In genomic region chr6:101219004-101219403, GRCm38 (mm10) we compare ENCODE assay signal across 24 mouse cellular contexts.
DNase-seq lines count a peak whose midpoint lies in the region; ATAC-seq and TF ChIP-seq lines count a peak whose summit lies in the region.
"Had no signal": no experiment of that assay in that cellular context is flagged by ENCODE, and none has a peak within 500 bp of the region (broad histone marks: within the 10 kb centered on the region; RNA-seq: fewer than 3 reads in every experiment).

No protein-coding gene starts in this region.

- peak; percentile 93 for DNase-seq in liver, adult 2 months (ENCODE audit: extremely low read depth, low read depth, low spot score)
- DNase-seq in liver, embryonic 11.5 days (ENCODE audit: low spot score) = no peak
- peak; percentile 9 for DNase-seq in NIH3T3 (ENCODE audit: low read depth)
- no peak for DNase-seq in left cerebral cortex, adult 9 months (ENCODE audit: low spot score in 2 of 2)
- no peak for DNase-seq in c-Kit-positive CD71-positive TER-119-positive erythroid progenitor cells, embryonic 14.5 days (ENCODE audit: low spot score)
- DNase-seq: adrenal gland, postnatal 14 days; B cell, adult 2 months; cerebellum, adult 18-20 months; cerebellum, adult 9-11 months; cerebellum, postnatal 36 days; gastrocnemius, adult 2 months; gastrocnemius, postnatal 25 days; heart, adult 18-20 months; heart, postnatal 10 days; heart, postnatal 4 days had no signal

- no peaks in the 10 kb centered on the region for H3K36me3 ChIP-seq in liver, adult 2 months (ENCODE audit: control insufficient read depth, insufficient read depth, low read length)
- H3K36me3 ChIP-seq in liver, embryonic 11.5 days (ENCODE audit: control insufficient read depth, insufficient read depth, low read length) = no peaks in the 10 kb centered on the region
- H3K36me3 ChIP-seq: embryonic facial prominence, embryonic 13.5 days; G1E; heart, embryonic 10.5 days; hindbrain, embryonic 13.5 days had no signal

- H3K4me2 ChIP-seq in liver, embryonic 11.5 days = no peak overlapping the region
- H3K4me2 ChIP-seq: embryonic facial prominence, embryonic 13.5 days; forebrain, embryonic 13.5 days; hindbrain, embryonic 13.5 days had no signal

- H3K4me3 ChIP-seq in liver, adult 2 months (ENCODE audit: insufficient read depth, low read depth, low read length) = no peak overlapping the region
- H3K4me3 ChIP-seq in liver, embryonic 11.5 days (ENCODE audit: low read depth, low read length) = no peak overlapping the region
- H3K4me3 ChIP-seq: embryonic facial prominence, embryonic 13.5 days; forebrain, embryonic 13.5 days; gastrocnemius, adult 2 months; heart, embryonic 10.5 days; hindbrain, embryonic 13.5 days had no signal

- no peaks in the 10 kb centered on the region for H3K9me3 ChIP-seq in liver, embryonic 11.5 days (ENCODE audit: control insufficient read depth, low read length)
- H3K9me3 ChIP-seq: embryonic facial prominence, embryonic 13.5 days; forebrain, embryonic 13.5 days; heart, embryonic 10.5 days; hindbrain, embryonic 13.5 days had no signal

- TF ChIP-seq POLR2A in liver, adult 2 months (IDR thresholded peaks at IDR 0.05; ENCODE audit: extremely low read depth, insufficient read depth, low read length) = no peak

- no peaks in the 10 kb centered on the region for H3K27me3 ChIP-seq in liver, adult 2 months (ENCODE audit: control insufficient read depth, insufficient read depth, low read length)
- no peaks in the 10 kb centered on the region for H3K27me3 ChIP-seq in liver, embryonic 11.5 days (replicated peaks; ENCODE audit: control insufficient read depth, insufficient read depth, low read length)
- H3K27me3 ChIP-seq: embryonic facial prominence, embryonic 13.5 days; forebrain, embryonic 13.5 days; hindbrain, embryonic 13.5 days had no signal

- no peak for ATAC-seq in liver, embryonic 11.5 days (replicated peaks; ENCODE audit: low FRiP score)
- ATAC-seq in granulocyte monocyte progenitor cell, adult 5-6 weeks (replicated peaks; ENCODE audit: poor library complexity, severe bottlenecking) = peak; percentile 65
- ATAC-seq in megakaryocyte progenitor cell, adult 5-6 weeks (replicated peaks; ENCODE audit: poor library complexity) = peak; percentile 89
- ATAC-seq: CD4-positive, CD25-positive, alpha-beta regulatory T cell, adult 4 months; forebrain, embryonic 13.5 days; hindbrain, postnatal 0 days had no signal

- no peak overlapping the region for H3K27ac ChIP-seq in liver, adult 2 months (replicated peaks; ENCODE audit: insufficient read depth, low read depth, low read length)
- no peak overlapping the region for H3K27ac ChIP-seq in liver, embryonic 11.5 days (ENCODE audit: low read depth, low read length)
- H3K27ac ChIP-seq: embryonic facial prominence, embryonic 13.5 days; forebrain, embryonic 13.5 days; gastrocnemius, adult 2 months; heart, embryonic 10.5 days; hindbrain, embryonic 13.5 days; hindbrain, postnatal 0 days had no signal

- peaks cover 12% of the 10 kb centered on the region for H3K4me1 ChIP-seq in liver, adult 2 months (ENCODE audit: control insufficient read depth, insufficient read depth, low read length)
- H3K4me1 ChIP-seq in liver, embryonic 11.5 days (replicated peaks; ENCODE audit: control insufficient read depth, insufficient read depth, low read length) = no peaks in the 10 kb centered on the region

- TF ChIP-seq CTCF in liver, adult 2 months (IDR thresholded peaks at IDR 0.05; ENCODE audit: low read depth, low read length) = no peak

- H3K9ac ChIP-seq in liver, adult 2 months (ENCODE audit: low read depth, low read length) = no peak overlapping the region
- no peak overlapping the region for H3K9ac ChIP-seq in liver, embryonic 11.5 days (ENCODE audit: low read depth, low read length)
- H3K9ac ChIP-seq: embryonic facial prominence, embryonic 13.5 days; forebrain, embryonic 13.5 days; hindbrain, embryonic 13.5 days had no signal

- H3K79me2 ChIP-seq in liver, adult 2 months (ENCODE audit: control insufficient read depth, insufficient read depth, low read length) = no peaks in the 10 kb centered on the region

- WGBS in liver, adult 2 months = 18% methylated on average over 3 of the region's 3 CpGs
- 77% methylated on average over 3 of the region's 3 CpGs for WGBS in liver, embryonic 11.5 days

Comparison
In these comparisons a context has a peak if more than half of its experiments do, and no peak if none do; other contexts are left out.
1. DNase-seq: peak in liver, adult 2 months (single experiment) and NIH3T3 (single experiment); none in liver, embryonic 11.5 days (single experiment), left cerebral cortex, adult 9 months (0 of 2) and c-Kit-positive CD71-positive TER-119-positive erythroid progenitor cells, embryonic 14.5 days (single experiment).